Mouse (Mus musculus) forebrain, embryonic 12.5 days (tissue): ENCODE measurements around the gene Gm15557. TPM values are rescaled to one million over a fixed set of nuclear protein-coding genes. Genes with fewer than 3 reads are reported as not detected.

Experiments
- ATAC-seq: fragments of 200-750 bp; cut with Nextera tagmentation; 2 replicates; pipeline ENCODE4 v1.8.0; 2017; ENCODE audit warnings: moderate TSS enrichment; ENCODE audit not compliant: low FRiP score
- H3K27ac ChIP-seq: fragments of 300-500 bp; sonication (generic); 2 replicates; pipeline ENCODE4 v1.5.1; 2016; ENCODE audit warnings: mild to moderate bottlenecking
- H3K27me3 ChIP-seq: fragments of 300-500 bp; sonication (generic); 2 replicates; pipeline ENCODE4 v1.6.1; 2016; ENCODE audit warnings: mild to moderate bottlenecking
- H3K36me3 ChIP-seq: fragments of 300-500 bp; sonication (generic); replicated peaks from 2 replicates; pipeline ENCODE4 v1.6.1; 2016; ENCODE audit warnings: mild to moderate bottlenecking
- H3K4me1 ChIP-seq: fragments of 300-500 bp; sonication (generic); 2 replicates; pipeline ENCODE4 v1.6.1; 2016
- H3K4me2 ChIP-seq: fragments of 300-500 bp; sonication (generic); 2 replicates; pipeline ENCODE4 v1.6.1; 2016; ENCODE audit warnings: mild to moderate bottlenecking, moderate library complexity
- H3K4me3 ChIP-seq: fragments of 300-500 bp; sonication (generic); replicated peaks from 2 replicates; pipeline ENCODE4 v1.5.1; 2016; ENCODE audit warnings: mild to moderate bottlenecking
- H3K9ac ChIP-seq: fragments of 300-500 bp; sonication (generic); 2 replicates; pipeline ENCODE4 v1.6.1; 2016; ENCODE audit warnings: mild to moderate bottlenecking
- H3K9me3 ChIP-seq: fragments of 300-500 bp; sonication (generic); 2 replicates; pipeline ENCODE4 v1.6.1; 2016
- WGBS: fragments of 180-500 bp; shearing (Covaris S2); methylation state at CpG from one replicate; pipeline ENCODE4 v1.1.7; 2016; 5-methylcytosine and 5-hydroxymethylcytosine counted together
- polyA plus RNA-seq: library from polyadenylated mRNA; unstranded; fragments of >200 nt; fragmentation: Nextera tagmentation; extraction: Ambion mirVana; gene quantifications from 2 replicates; pipeline ENCODE4 v1.2.1, GENCODE M21; 2016

The Gm15557 gene
- polyA plus RNA-seq, 1 experiment from 2014 or later = not detected

GRCm38 (mm10) chr2:155941697-155942442, 1.3 kb downstream of the Gm15557 start:
- Histone ChIP-seq H3K27me3 (peaks cover 4% of the 10 kb centered on the region; the same call in 1 of the 2 replicates), H3K27ac (no peak overlapping the region)
- ATAC-seq = no peak

GRCm38 (mm10) chr2:155943463-155943862, 2.9 kb downstream of the Gm15557 start:
- Histone ChIP-seq H3K4me1 (peaks cover 39% of the 10 kb centered on the region), H3K9ac (peak overlapping the region; percentile 40; the same call in 1 of the 2 replicates), H3K27me3 (peaks cover 4% of the 10 kb centered on the region; the same call in 1 of the 2 replicates), H3K36me3 (no peaks in the 10 kb centered on the region), H3K9me3 (no peaks in the 10 kb centered on the region), H3K27ac (peak overlapping the region; percentile 68; the same call in 1 of the 2 replicates), H3K4me2 (peak overlapping the region; percentile 48), H3K4me3 (no peak overlapping the region; the same call in 1 of the 2 replicates)
- peak; percentile 60; the same call in 1 of the 2 replicates for ATAC-seq
- 2% methylated on average over 8 of the region's 8 CpGs for WGBS

More at GRCm38 (mm10) chr2:155941697-155942442, 1.3 kb downstream of the Gm15557 start:
- 94% methylated on average over 40 of the region's 40 CpGs for WGBS
- H3K9me3 ChIP-seq = no peaks in the 10 kb centered on the region
- no peak overlapping the region for H3K9ac ChIP-seq
- no peaks in the 10 kb centered on the region for H3K36me3 ChIP-seq
- no peak overlapping the region for H3K4me2 ChIP-seq
- no peak overlapping the region for H3K4me3 ChIP-seq
- peaks cover 38% of the 10 kb centered on the region for H3K4me1 ChIP-seq

DNA sequence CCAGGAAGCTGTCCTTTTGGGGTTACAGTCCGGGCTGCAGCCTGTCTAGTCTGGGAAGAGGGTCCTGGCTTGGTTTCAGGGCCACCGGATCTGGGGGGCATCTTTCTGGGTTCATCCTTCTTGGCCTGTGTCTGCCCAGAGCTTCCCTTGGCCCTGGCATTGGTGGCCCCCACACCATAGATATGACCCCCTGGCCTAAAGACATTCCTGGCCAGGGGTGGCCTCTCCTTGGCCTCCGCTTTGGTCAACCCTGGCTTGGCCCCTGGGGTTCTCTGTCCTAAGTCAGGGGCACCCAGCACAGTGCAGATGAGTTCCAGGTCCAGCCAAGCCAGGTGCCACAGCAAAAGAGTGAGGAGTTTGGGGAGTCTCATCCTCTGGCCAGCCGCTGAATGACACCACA, 4.2 kb downstream of the Gm15557 start:
- Histone ChIP-seq H3K9ac (peak overlapping the region; percentile 39), H3K27ac (peak overlapping the region; percentile 51; the same call in 1 of the 2 replicates), H3K4me3 (no peak overlapping the region), H3K4me1 (peaks cover 42% of the 10 kb centered on the region), H3K9me3 (no peaks in the 10 kb centered on the region), H3K4me2 (peak overlapping the region; percentile 48), H3K27me3 (peaks cover 7% of the 10 kb centered on the region), H3K36me3 (no peaks in the 10 kb centered on the region)
- WGBS = 76% methylated on average over 4 of the region's 4 CpGs
- ATAC-seq = no peak

- peaks cover 47% of the 10 kb centered on the region for H3K4me1 ChIP-seq
- H3K4me2 ChIP-seq = peak within 1 kb of the TSS; percentile 48
- no peaks in the 10 kb centered on the region for H3K36me3 ChIP-seq
- H3K27me3 ChIP-seq = peaks cover 12% of the 10 kb centered on the region
- H3K4me3 ChIP-seq = no peak within 1 kb of the TSS; the same call in 1 of the 2 replicates
- H3K9me3 ChIP-seq = no peaks in the 10 kb centered on the region
- ATAC-seq = no peak
- peak within 1 kb of the TSS; percentile 39 for H3K9ac ChIP-seq
- WGBS = 29% methylated on average over 13 of the region's 13 CpGs
- H3K27ac ChIP-seq = peak within 1 kb of the TSS; percentile 51; the same call in 1 of the 2 replicates
Observed at GRCm38 (mm10) chr2:155945124-155945523, 4.6 kb downstream of the Gm15557 start, which contains the start of gene Gdf5. Gene Gdf5, minus strand, starts transcription at chr2:155945367.

- Histone ChIP-seq H3K27me3 (peaks cover 12% of the 10 kb centered on the region), H3K27ac (no peak overlapping the region)
Observed at GRCm38 (mm10) chr2:155945580-155945979, 5.1 kb downstream of the Gm15557 start.

GRCm38 (mm10) chr2:155946069-155946468, 5.5 kb downstream of the Gm15557 start:
- Histone ChIP-seq H3K9ac (no peak overlapping the region), H3K9me3 (no peaks in the 10 kb centered on the region), H3K27me3 (peaks cover 12% of the 10 kb centered on the region), H3K4me2 (no peak overlapping the region), H3K4me1 (peaks cover 48% of the 10 kb centered on the region), H3K4me3 (no peak overlapping the region), H3K27ac (no peak overlapping the region), H3K36me3 (no peaks in the 10 kb centered on the region)
- 0% methylated on average over 7 of the region's 7 CpGs for WGBS
- peak; percentile 42; the same call in 1 of the 2 replicates for ATAC-seq

More at GRCm38 (mm10) chr2:155945580-155945979, 5.1 kb downstream of the Gm15557 start:
- no peak for ATAC-seq
- H3K36me3 ChIP-seq = no peaks in the 10 kb centered on the region
- no peaks in the 10 kb centered on the region for H3K9me3 ChIP-seq
- H3K4me2 ChIP-seq = no peak overlapping the region
- H3K4me3 ChIP-seq = no peak overlapping the region
- H3K4me1 ChIP-seq = peaks cover 48% of the 10 kb centered on the region
- WGBS = 61% methylated on average over 5 of the region's 5 CpGs
- H3K9ac ChIP-seq = peak overlapping the region; percentile 29; the same call in 1 of the 2 replicates

DNA sequence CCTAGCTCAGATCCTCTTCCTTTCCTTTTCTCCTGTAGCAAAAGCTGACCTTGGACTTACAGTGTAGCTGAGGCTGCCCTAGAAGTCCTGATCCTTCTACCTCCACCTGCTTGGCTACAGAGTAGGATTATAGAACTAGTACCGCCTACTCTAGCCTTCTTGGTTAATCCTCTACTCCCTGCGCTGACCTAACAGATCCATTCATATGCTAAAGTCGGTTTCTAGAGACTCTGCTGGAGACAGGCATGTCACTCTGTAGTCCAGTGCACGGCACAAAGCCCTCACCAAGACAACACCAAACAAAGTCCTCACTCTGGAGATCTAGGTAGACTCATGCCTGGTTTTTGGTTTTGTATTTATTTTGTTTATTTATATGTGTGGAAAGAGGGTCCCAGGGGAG, 6.0 kb downstream of the Gm15557 start:
- no peak overlapping the region for H3K9ac ChIP-seq
- WGBS = 7% methylated on average over 4 of the region's 4 CpGs
- no peak overlapping the region for H3K27ac ChIP-seq
- no peak overlapping the region for H3K4me3 ChIP-seq
- H3K36me3 ChIP-seq = no peaks in the 10 kb centered on the region
- no peaks in the 10 kb centered on the region for H3K9me3 ChIP-seq
- ATAC-seq = 0 out of 2 replicates have a peak, but pooled peaks have one; percentile 1
- no peak overlapping the region for H3K4me2 ChIP-seq
- peaks cover 12% of the 10 kb centered on the region for H3K27me3 ChIP-seq
- peaks cover 48% of the 10 kb centered on the region for H3K4me1 ChIP-seq

DNA sequence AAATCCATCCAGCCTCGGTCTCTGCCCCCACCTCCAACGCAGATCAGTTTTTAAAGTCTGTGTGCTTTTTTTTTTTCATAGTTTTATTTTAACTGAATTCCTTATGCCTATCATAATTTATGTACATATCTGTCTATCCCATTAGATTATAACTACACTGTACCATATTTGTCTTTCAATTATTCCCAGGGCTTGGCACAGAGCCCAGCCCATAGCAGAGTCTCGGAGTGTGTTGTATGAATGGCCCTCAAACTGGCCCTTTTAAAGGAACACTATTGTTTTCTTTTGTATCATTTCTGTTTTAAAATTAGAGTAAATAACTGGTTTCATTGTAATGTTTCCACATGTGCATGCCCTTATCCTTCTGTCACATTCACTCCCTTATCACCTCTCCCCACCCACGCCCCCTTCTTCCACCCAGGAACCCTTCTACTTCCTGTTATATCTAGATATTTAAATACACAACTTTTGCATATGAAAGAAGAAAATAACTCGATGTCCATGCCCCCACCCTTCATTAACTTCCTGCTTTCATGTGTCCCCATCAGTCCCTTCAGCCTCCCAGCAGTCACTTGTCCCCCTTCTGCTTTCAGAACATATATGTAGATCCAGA, 7.0 kb downstream of the Gm15557 start:
- 66% methylated on average over 5 of the region's 5 CpGs for WGBS
- peaks cover 48% of the 10 kb centered on the region for H3K4me1 ChIP-seq
- no peaks in the 10 kb centered on the region for H3K9me3 ChIP-seq
- no peak overlapping the region for H3K4me3 ChIP-seq
- no peak overlapping the region for H3K9ac ChIP-seq
- H3K27ac ChIP-seq = no peak overlapping the region
- H3K4me2 ChIP-seq = no peak overlapping the region
- H3K27me3 ChIP-seq = peaks cover 14% of the 10 kb centered on the region
- H3K36me3 ChIP-seq = no peaks in the 10 kb centered on the region
- ATAC-seq = no peak

- Histone ChIP-seq H3K4me2 (no peak overlapping the region), H3K27ac (no peak overlapping the region), H3K4me3 (no peak overlapping the region), H3K27me3 (peaks cover 19% of the 10 kb centered on the region), H3K9me3 (no peaks in the 10 kb centered on the region), H3K4me1 (peaks cover 35% of the 10 kb centered on the region), H3K9ac (peak overlapping the region; percentile 7; the same call in 1 of the 2 replicates), H3K36me3 (no peaks in the 10 kb centered on the region)
- ATAC-seq = no peak
- WGBS = 18% methylated on average over 6 of the region's 6 CpGs
Observed at GRCm38 (mm10) chr2:155949362-155949761, 8.8 kb downstream of the Gm15557 start.

- Histone ChIP-seq H3K27ac (no peak overlapping the region), H3K4me2 (no peak overlapping the region), H3K9me3 (no peaks in the 10 kb centered on the region), H3K4me3 (no peak overlapping the region), H3K4me1 (peaks cover 10% of the 10 kb centered on the region), H3K27me3 (peaks cover 18% of the 10 kb centered on the region), H3K9ac (no peak overlapping the region), H3K36me3 (no peaks in the 10 kb centered on the region)
- ATAC-seq = no peak
Observed at GRCm38 (mm10) chr2:155952006-155952405, 11.5 kb downstream of the Gm15557 start.

GRCm38 (mm10) chr2:155956134-155957059, 15.9 kb downstream of the Gm15557 start, which contains the start of gene Cep250:
Gene Cep250, plus strand, starts transcription at chr2:155956458.
- peaks cover 9% of the 10 kb centered on the region; the same call in 1 of the 2 replicates for H3K36me3 ChIP-seq
- under 1% methylated on average over 59 of the region's 59 CpGs for WGBS
- peak within 1 kb of the TSS; percentile 94 for H3K9ac ChIP-seq
- peak within 1 kb of the TSS; percentile 92 for H3K4me3 ChIP-seq
- H3K4me1 ChIP-seq = peaks cover 9% of the 10 kb centered on the region
- peak within 1 kb of the TSS; percentile 68 for H3K4me2 ChIP-seq
- ATAC-seq = peak; percentile 96
- H3K27me3 ChIP-seq = peaks cover 10% of the 10 kb centered on the region
- peak within 1 kb of the TSS; percentile 90 for H3K27ac ChIP-seq
- no peaks in the 10 kb centered on the region for H3K9me3 ChIP-seq
